11 mouse cellular contexts compared by ENCODE assay signal in the genomic region with DNA sequence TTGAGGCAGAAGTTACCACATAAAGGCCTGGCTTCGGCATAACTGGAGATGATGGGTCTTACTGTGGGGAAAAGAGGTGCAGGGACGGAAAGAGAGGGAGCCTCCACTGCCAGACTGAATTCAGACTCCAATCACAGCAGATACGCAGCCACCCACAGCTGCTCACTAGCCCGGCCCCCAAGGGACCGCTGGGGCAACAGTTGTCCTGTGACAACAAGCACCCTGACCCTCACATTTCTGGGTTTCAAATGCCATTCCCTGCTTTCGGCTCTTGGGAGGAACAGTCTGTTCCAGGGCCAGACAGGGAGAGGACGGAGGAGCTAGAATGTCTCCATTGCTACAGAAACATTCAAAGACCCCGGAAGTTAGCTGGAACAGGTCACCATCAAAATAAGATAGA.
DNase-seq lines count a peak whose midpoint lies in the region; ATAC-seq lines count a peak whose summit lies in the region.
"Had no signal": no experiment of that assay in that cellular context is flagged by ENCODE, and none has a peak within 500 bp of the region (broad histone marks: within the 10 kb centered on the region; RNA-seq: fewer than 3 reads in every experiment).

No protein-coding gene starts in this region.

- H3K4me1 ChIP-seq in embryonic facial prominence, embryonic 10.5 days = peaks cover 50% of the 10 kb centered on the region
- peaks cover 36% of the 10 kb centered on the region for H3K4me1 ChIP-seq in kidney, embryonic 15.5 days
- peaks cover 18% of the 10 kb centered on the region for H3K4me1 ChIP-seq in lung, embryonic 16.5 days (replicated peaks; ENCODE audit: control insufficient read depth, insufficient read depth, low read length)

- no peak overlapping the region for H3K4me2 ChIP-seq in kidney, embryonic 15.5 days
- H3K4me2 ChIP-seq in lung, embryonic 16.5 days (ENCODE audit: low read depth, low read length) = no peak overlapping the region
- H3K4me2 ChIP-seq: heart, embryonic 15.5 days; stomach, embryonic 15.5 days had no signal

- 51% methylated on average over 8 of the region's 8 CpGs for WGBS in embryonic facial prominence, embryonic 10.5 days
- WGBS in kidney, embryonic 15.5 days = 48% methylated on average over 8 of the region's 8 CpGs
- 34% methylated on average over 8 of the region's 8 CpGs for WGBS in lung, embryonic 16.5 days

- H3K27ac ChIP-seq in embryonic facial prominence, embryonic 10.5 days (replicated peaks) = peak overlapping the region; percentile 68
- peak overlapping the region; percentile 70 for H3K27ac ChIP-seq in kidney, embryonic 15.5 days
- peak overlapping the region; percentile 47 for H3K27ac ChIP-seq in lung, embryonic 16.5 days (ENCODE audit: low read length)
- H3K27ac ChIP-seq: heart, embryonic 15.5 days; stomach, embryonic 15.5 days had no signal

- intact Hi-C loops in heart, postnatal 25 days (cut with DNase I) = no loop called here
- intact Hi-C loops in left cerebral cortex, postnatal 36 days (cut with DNase I) = no loop called here

- H3K9me3 ChIP-seq in embryonic facial prominence, embryonic 10.5 days = peaks cover 8% of the 10 kb centered on the region
- H3K9me3 ChIP-seq in kidney, embryonic 15.5 days (replicated peaks) = peaks cover 7% of the 10 kb centered on the region; the same call in 1 of the 2 replicates
- peaks cover 5% of the 10 kb centered on the region for H3K9me3 ChIP-seq in lung, embryonic 16.5 days (ENCODE audit: control insufficient read depth, low read length)
- H3K9me3 ChIP-seq: heart, embryonic 15.5 days; stomach, embryonic 15.5 days had no signal

- no peaks in the 10 kb centered on the region for H3K36me3 ChIP-seq in embryonic facial prominence, embryonic 10.5 days (replicated peaks)
- H3K36me3 ChIP-seq in kidney, embryonic 15.5 days = no peaks in the 10 kb centered on the region
- H3K36me3 ChIP-seq in lung, embryonic 16.5 days (ENCODE audit: control insufficient read depth, insufficient read depth, low read length) = no peaks in the 10 kb centered on the region
- H3K36me3 ChIP-seq: heart, embryonic 15.5 days; stomach, embryonic 15.5 days had no signal

- peak; percentile 98 for DNase-seq in heart, adult 11 months
- DNase-seq in heart, postnatal 25 days (ENCODE audit: low spot score) = no peak
- no peak for DNase-seq in embryonic facial prominence, embryonic 10.5 days (ENCODE audit: low spot score)
- no peak for DNase-seq in left cerebral cortex, adult 8-10 months (ENCODE audit: low spot score in 2 of 2)
- DNase-seq in left cerebral cortex, postnatal 36 days (ENCODE audit: low spot score in 2 of 2) = no peak
- no peak for DNase-seq in frontal cortex, postnatal 36 days (ENCODE audit: low spot score in 2 of 2)

- no peak overlapping the region for H3K9ac ChIP-seq in kidney, embryonic 15.5 days
- peak overlapping the region; percentile 21; the same call in 1 of the 2 replicates for H3K9ac ChIP-seq in lung, embryonic 16.5 days (ENCODE audit: low read length)
- H3K9ac ChIP-seq: heart, embryonic 15.5 days; stomach, embryonic 15.5 days had no signal

- H3K27me3 ChIP-seq in embryonic facial prominence, embryonic 10.5 days (replicated peaks; ENCODE audit: low read depth, poor library complexity, severe bottlenecking) = no peaks in the 10 kb centered on the region
- no peaks in the 10 kb centered on the region for H3K27me3 ChIP-seq in kidney, embryonic 15.5 days
- H3K27me3 ChIP-seq in lung, embryonic 16.5 days (ENCODE audit: control insufficient read depth, insufficient read depth, low read depth, low read length) = no peaks in the 10 kb centered on the region
- H3K27me3 ChIP-seq: heart, embryonic 15.5 days; stomach, embryonic 15.5 days had no signal

- H3K4me3 ChIP-seq in embryonic facial prominence, embryonic 10.5 days = no peak overlapping the region
- no peak overlapping the region for H3K4me3 ChIP-seq in kidney, embryonic 15.5 days (replicated peaks)
- H3K4me3 ChIP-seq in lung, embryonic 16.5 days (ENCODE audit: low read length) = no peak overlapping the region
- H3K4me3 ChIP-seq: heart, embryonic 15.5 days; stomach, embryonic 15.5 days had no signal

- ATAC-seq in kidney, embryonic 15.5 days (replicated peaks; ENCODE audit: low FRiP score) = no peak
- ATAC-seq in lung, embryonic 16.5 days (ENCODE audit: low read depth) = no peak
- ATAC-seq: forebrain, embryonic 16.5 days had no signal
